Mouse (Mus musculus): Measurements from ENCODE around the gene Skint2.

Skint2 gene

DNA sequence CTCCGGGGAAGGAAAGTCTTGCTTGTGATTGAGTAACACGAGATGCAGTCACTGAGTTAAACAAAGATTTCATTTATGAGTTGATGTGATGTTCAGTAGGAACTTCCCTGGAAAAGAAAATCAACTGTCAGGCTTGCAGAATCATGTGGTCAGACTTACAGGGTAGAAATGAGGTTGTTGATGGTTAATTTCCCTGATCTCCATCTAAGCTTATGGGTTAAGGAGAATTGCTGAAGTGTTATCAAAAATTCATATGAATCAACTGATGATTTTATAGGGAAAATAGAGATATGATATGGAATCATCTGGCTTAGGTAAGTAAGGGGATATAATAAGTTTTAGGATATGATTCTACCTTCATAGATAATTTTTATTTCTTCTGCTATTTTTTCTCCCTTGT is at the start of gene Skint2:
Skint2 (plus strand) TSS at position 301 of the 400 bp plus-strand sequence.
- no peak for DNase-seq (ENCODE audit: extremely low spot score, low spot score)

Measured in neural tube, embryonic 10.5 days (tissue).